Mouse (Mus musculus) CH12F3 (cell line): ENCODE data around the gene Nkrf.
"Not testable (repeated sequence)": the region's sequence is repeated elsewhere in the genome, so short reads cannot be mapped to it uniquely, and the experiment has no call there.

Source experiments
- in situ Hi-C: fragments of 300-500 bp; cut with MboI; formaldehyde crosslinking; loops from 2 replicates; pipeline ENCODE4 v1.14.3; 2020; ENCODE audit warnings: low sequenced_read_pairs

Nkrf gene

GRCm38 (mm10) chrX:36902321-36903114, at the start of gene Nkrf:
TSS of gene Nkrf (minus strand) at chrX:36902899.
- in situ Hi-C loops, result no loop called here

- in situ Hi-C loops, result loop anchor here (25.0 kb wide), 1 partner anchor 96 kb away; the partner anchor contains the start of gene Sowahd
Measured at GRCm38 (mm10) chrX:36941106-36941505, 38.4 kb upstream of the Nkrf start.

GRCm38 (mm10) chrX:36939806-36940413, 37.2 kb upstream of the Nkrf start:
- in situ Hi-C loops, result loop anchor here (25.0 kb wide), 1 partner anchor 97 kb away; the partner anchor contains the start of gene Sowahd

GRCm38 (mm10) chrX:36935326-36935966, 32.7 kb upstream of the Nkrf start:
- in situ Hi-C loops, result loop anchor here (25.0 kb wide), 1 partner anchor 102 kb away; the partner anchor contains the start of gene Sowahd

GRCm38 (mm10) chrX:36930574-36930973, 27.9 kb upstream of the Nkrf start:
- in situ Hi-C loops, result loop anchor here (25.0 kb wide), 1 partner anchor 107 kb away; the partner anchor contains the start of gene Sowahd

- in situ Hi-C loops, result loop anchor here (25.0 kb wide), 1 partner anchor 108 kb away; the partner anchor contains the start of gene Sowahd
Measured at GRCm38 (mm10) chrX:36929694-36930093, 27.0 kb upstream of the Nkrf start.

GRCm38 (mm10) chrX:36928791-36929190, 26.1 kb upstream of the Nkrf start:
- in situ Hi-C loops, result loop anchor here (25.0 kb wide), 1 partner anchor 109 kb away; the partner anchor contains the start of gene Sowahd

GRCm38 (mm10) chrX:36921346-36921745, 18.6 kb upstream of the Nkrf start:
- in situ Hi-C loops, result no loop called here

- in situ Hi-C loops, result no loop called here
Measured at GRCm38 (mm10) chrX:36917749-36918148, 15.1 kb upstream of the Nkrf start.

- in situ Hi-C loops, result no loop called here
Measured at GRCm38 (mm10) chrX:36911343-36911742, 8.6 kb upstream of the Nkrf start.

GRCm38 (mm10) chrX:36906539-36906938, 3.8 kb upstream of the Nkrf start:
- in situ Hi-C loops, result no loop called here

GRCm38 (mm10) chrX:36903115-36903768, 543 bp upstream of the Nkrf start:
- in situ Hi-C loops, result no loop called here

GRCm38 (mm10) chrX:36901655-36902054, 1.0 kb downstream of the Nkrf start:
- in situ Hi-C loops, result no loop called here

- in situ Hi-C loops, result not testable (repeated sequence)
Measured at GRCm38 (mm10) chrX:36898931-36899330, 3.8 kb downstream of the Nkrf start.

- in situ Hi-C loops, result no loop called here
Measured at GRCm38 (mm10) chrX:36884719-36885118, 18.0 kb downstream of the Nkrf start.

GRCm38 (mm10) chrX:36874704-36875128, 28.0 kb downstream of the Nkrf start:
- in situ Hi-C loops, result no loop called here

GRCm38 (mm10) chrX:36874178-36874696, 28.5 kb downstream of the Nkrf start:
- in situ Hi-C loops, result no loop called here

GRCm38 (mm10) chrX:36873765-36874164, 28.9 kb downstream of the Nkrf start, which contains the start of the genes Ube2a and C330007P06Rik:
TSS of gene Ube2a (plus strand) at chrX:36873900.
TSS of gene C330007P06Rik (minus strand) at chrX:36874111.
- in situ Hi-C loops, result no loop called here

GRCm38 (mm10) chrX:36870372-36870771, 32.3 kb downstream of the Nkrf start:
- in situ Hi-C loops, result no loop called here

GRCm38 (mm10) chrX:36864609-36865328, 37.9 kb downstream of the Nkrf start:
- in situ Hi-C loops, result no loop called here
